Mouse (Mus musculus): ENCODE measurements at regions not wholly inside any gene's neighbourhood (a gene's known extent, or its start where the extent isn't known, plus 50 kb on each side); places are given as distances from the start of the nearest gene placed in this dataset.

GRCm38 (mm10) chr13:78642443-78642729 is 442.8 kb upstream of the Nr2f1 start:
- TF ChIP-seq GATA1 (IDR thresholded peaks at IDR 0.05; ENCODE audit: borderline replicate concordance, low read length) (no peak), FLI1 (IDR thresholded peaks at IDR 0.05; ENCODE audit: low read length) (no peak)

Measured in megakaryocyte, embryonic 14.5 days (primary cell).